Mouse (Mus musculus) embryo, embryonic 9.5 days (tissue): ENCODE results near the gene Pcca.
"Not testable (repeated sequence)": the region's sequence is repeated elsewhere in the genome, so short reads cannot be mapped to it uniquely, and the experiment has no call there.

Experiments used
- DNase-seq: peaks from one replicate; pipeline ENCODE4 v3.0.0-alpha.2; 2017; ENCODE audit errors: extremely low spot score

Pcca gene

GRCm38 (mm10) chr14:122560893-122561452 lies 26.8 kb downstream of the Pcca start:
- not testable (repeated sequence) for DNase-seq

DNA sequence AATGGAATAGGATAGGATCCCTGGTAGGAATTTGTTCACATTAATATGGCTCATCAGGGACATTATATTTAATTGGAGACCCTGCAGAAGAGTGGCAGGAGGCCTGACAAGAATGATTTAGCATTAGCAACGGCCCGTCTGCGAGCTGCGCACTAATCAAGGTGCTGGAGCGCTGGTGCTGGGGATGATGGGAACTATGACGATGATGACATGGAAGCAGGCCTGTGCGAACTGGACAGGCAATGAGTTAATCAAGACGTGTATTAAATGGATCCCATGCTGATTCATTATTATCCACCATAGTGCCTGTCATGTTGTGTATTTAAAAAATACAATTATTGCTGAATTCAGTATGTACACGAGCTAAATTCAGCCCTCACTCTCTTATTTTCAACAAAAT lies 36.7 kb downstream of the Pcca start:
- DNase-seq: no peak

DNA sequence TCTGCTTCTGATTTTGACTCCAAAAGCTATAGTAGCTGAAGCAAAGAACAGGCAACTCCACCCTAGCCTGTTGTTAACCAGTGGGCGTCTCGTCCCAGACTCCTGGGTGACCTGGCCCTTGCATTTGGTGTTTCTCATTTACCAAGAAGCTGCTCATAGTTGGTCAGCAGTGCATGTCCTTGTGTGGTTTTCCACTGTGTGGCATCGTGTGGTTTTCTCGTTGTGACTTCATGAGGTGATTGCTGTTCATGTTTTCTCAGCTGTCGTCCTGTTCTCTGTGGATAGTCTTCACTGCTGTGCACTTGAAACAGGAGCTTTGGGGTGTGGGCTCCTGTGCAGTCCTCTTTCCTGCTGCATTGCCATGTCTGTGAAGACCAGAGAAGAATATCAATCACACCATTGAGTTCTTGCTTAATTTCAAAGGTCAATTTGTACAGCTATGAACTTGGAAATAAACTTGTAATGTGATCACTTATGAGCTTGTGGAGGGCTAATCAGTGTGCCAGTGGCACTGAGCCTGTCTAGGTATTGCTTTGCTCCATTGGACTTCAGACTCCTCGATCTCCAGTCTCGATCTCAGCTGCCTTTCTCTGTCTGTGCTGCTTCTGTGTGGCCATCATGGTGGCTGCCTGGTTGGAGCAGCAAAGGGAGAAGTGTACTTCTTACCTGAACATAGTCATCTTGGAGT lies 40.1 kb downstream of the Pcca start:
- no peak for DNase-seq

DNA sequence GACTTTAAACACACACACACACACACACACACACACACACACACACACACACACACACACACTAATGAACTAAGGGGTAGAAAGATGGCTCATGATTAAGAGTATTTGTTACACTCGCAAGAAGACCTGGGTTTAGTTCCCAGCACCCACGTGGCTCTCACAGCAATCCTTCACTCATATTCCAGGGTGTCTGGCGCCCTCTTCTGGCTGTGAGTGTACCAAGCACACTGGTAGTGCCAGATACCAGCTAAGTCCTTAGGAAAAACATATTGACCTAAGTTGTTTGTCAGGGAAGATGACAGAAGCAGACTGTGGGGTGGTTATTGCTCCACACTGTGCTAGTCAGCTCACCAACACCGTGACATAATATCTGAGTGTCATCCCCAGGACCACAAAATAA lies 43.7 kb downstream of the Pcca start:
- DNase-seq: no peak

DNA sequence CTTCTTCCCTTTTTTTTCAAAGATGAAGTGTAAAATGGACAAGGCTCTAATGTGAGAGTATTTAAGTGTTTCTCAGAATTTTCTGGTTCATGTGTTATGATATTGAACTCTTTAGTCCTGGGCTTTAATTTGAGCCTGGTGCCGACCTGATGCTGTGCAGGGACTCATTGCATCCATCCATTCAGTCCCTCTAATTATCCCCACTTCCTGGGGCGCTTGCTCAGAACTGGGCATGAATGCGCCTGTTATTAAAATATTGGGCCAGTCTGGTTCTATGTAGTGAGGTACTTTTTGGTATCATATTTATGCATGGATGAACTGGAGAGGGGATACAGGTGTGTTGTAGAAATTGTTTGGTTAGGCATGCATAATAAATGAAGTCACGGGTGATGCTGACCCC lies 47.9 kb downstream of the Pcca start:
- no peak for DNase-seq

GRCm38 (mm10) chr14:122582491-122583077 lies 48.5 kb downstream of the Pcca start:
- DNase-seq: no peak

DNA sequence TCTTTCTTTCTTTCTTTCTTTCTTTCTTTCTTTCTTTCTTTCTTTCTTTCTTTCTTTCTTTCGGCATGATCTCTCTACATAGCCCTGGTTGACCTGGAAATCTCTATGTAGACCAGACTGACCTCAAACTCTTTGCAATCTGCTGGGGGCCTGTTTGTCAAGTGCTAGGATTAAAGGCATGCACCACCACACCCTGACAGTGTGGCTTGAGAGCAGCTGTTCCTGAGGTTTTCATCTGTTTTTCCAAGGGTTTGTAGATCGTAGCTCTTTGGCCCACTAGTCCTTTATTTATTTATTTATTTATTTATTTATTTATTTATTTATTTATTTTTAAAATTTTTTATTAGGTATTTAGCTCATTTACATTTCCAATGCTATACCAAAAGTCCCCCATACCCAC lies 50.0 kb downstream of the Pcca start:
- DNase-seq: not testable (repeated sequence)

DNA sequence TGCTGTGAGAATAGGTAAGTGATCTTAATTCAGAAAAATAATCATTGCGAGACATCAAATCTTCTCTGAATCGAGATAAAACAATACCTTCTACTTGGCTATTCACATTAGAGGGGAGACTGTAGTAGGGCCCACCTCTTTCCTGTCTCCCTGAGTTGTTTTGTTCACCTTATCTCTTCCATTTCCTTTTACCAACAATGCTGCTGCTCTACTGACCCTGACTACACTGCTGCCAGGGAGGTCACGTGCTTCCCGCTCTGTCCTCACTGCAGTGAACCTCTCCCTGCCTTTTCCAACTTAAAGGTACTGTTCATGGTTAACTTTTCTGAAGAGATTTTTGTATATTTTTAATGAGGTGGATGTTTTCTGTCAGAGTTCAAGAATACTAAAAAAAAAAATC lies 52.8 kb downstream of the Pcca start:
- DNase-seq: no peak

DNA sequence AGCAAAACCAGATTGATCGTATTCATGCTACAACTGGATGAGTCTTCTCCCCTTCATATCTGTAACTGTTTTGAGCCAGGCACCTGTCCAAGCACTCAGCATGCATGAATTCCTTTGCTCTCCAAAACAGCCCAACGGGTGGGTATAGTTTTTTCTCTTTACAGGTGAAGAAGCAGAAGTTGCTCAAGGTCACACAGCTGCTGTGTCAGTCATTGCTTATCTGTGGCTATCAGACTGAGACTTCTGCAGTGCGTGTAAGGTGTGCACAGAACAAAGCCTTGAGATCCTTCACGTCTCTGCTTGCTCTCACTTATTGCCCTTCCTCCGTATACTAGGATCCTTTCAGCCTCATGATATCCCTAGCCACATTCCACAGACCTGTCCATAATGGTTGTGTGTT lies 63.4 kb downstream of the Pcca start:
- DNase-seq: no peak

DNA sequence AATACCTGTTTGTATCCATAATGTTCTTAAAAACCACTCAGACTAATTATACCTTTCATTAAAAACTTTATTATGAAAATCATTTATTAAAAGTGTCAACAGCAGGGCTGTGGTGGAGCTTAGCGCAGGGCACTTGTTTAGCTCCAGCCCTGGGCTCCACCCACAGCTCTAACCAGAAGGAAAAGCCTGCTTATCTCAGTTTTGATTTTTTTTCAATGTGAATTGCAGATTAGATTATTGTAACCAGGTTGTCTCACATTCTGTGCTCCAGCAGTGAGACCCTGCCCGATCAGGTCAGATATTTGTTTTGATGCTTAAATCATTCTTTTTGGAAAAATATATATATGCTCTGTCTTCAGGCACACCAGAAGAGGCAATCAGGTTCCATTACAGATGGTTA lies 64.7 kb downstream of the Pcca start:
- DNase-seq: no peak

DNA sequence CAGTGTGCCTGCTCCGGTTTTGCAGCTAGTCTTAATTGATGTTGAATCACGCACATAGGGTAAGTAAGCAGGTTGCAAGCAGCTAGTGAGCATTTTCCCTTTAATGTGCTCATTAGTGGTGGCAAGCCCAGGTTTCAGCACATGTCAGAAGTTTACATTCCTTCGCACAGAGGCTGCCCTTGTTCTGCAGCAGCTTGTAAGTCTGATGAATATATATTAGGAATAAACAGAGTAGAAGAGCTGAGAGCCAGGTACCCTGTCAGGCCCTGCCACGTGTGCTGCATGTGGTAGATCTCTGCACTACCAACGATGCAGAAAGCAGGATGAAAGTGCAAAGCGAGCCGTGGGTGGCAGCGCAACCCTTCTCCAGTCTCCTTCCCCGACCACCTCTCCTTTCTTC lies 65.7 kb downstream of the Pcca start:
- DNase-seq: no peak

GRCm38 (mm10) chr14:122602701-122603100 lies 68.6 kb downstream of the Pcca start:
- DNase-seq: no peak

- DNase-seq: no peak
Observed at GRCm38 (mm10) chr14:122606499-122606898, 72.4 kb downstream of the Pcca start.

- DNase-seq: no peak
Observed at GRCm38 (mm10) chr14:122607456-122607855, 73.3 kb downstream of the Pcca start.

DNA sequence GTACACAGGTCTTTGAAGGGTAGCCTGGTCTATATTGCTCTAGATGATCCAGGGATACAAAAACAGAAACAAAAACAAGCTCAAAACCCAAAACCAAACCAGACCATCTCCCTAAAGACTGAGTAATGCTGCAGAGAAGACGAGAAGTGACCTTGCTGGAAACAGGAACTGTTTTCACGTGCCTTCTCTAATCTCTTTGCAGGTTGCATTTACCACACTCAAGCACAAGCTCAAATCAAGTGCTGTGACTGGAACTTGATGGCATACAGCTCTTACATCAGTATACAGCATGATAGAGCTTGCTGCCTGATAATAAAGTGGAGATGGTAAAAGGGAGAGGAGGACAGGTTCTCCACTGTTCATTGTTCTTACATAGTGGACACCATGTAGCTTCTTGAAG lies 74.2 kb downstream of the Pcca start:
- no peak for DNase-seq

DNA sequence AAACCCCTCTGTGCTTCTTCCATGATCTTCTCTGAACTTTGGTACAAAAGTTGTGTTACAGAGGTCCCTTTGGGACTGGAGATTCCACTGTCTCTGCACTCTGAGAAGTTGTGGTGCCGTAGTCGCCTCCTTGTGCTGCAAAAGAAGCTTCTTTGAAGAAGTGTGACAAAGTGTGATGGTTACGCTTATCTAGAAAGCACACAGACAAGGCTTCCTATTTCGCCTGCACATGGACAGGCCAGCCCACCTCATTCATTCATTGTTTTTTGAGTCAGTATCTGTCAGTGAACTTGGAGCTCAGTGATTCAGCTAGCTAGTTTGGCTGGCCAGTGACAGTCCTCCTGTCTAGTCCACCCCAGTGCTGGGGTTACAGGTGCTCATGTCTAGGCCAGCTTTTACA lies 76.9 kb downstream of the Pcca start:
- no peak for DNase-seq

DNA sequence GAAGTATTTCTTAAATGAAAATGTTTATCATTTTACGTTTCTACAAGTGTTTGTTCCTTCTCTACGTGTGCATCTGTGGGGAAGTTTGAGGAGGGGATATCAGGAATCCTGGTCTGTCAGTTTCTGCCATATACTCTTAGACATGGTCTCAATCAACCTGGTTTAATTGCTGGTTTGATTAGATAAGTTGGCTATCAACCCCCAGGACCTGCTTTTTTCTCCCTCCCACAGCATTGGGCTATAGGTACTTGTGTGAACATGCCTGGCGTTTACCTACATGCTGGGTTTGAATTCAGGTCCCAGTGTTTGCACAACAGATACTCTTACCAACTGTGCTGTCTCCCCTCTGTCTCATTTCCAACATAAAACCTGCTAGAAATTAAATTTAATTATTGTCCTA lies 78.2 kb downstream of the Pcca start:
- no peak for DNase-seq

- DNase-seq: no peak
Observed at GRCm38 (mm10) chr14:122617656-122618055, 83.5 kb downstream of the Pcca start.

- DNase-seq: no peak
Observed at GRCm38 (mm10) chr14:122633416-122633815, 99.3 kb downstream of the Pcca start.

GRCm38 (mm10) chr14:122636601-122637000 lies 102.5 kb downstream of the Pcca start:
- DNase-seq: no peak

DNA sequence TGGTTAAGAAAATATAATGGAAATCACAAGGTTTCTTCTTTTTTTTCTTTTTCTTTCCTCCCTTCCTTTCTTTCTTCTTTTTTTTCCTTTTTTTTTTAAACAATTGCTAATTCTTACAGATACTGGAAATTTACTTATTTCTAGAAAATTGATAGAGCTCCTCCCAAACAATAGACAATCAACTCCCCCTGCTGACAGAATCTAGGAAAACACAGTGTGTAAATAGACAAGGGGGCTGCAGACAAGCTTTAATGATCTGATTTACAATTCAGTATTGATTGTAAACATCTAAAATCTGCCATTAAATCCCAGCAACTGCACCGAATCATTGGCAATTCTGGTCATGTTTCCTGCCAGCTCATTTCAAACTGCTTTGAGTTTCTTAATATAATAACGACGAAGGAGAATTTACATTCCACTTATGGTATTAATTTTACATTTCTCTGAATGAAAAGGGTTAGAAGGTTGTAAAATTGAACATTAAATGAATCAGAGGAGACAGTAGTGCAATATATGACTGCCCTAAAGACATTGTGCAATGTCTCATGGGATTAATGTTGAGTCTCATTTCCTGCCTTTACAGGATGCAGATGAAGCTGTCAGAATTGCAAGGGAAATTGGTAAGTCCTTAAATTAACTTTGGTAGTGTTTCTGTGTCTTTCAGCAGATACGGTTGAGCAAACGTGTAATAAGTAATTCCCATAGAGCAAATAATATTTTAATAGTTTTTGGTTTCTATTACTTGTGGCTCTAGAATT lies 103.9 kb downstream of the Pcca start:
- no peak for DNase-seq

GRCm38 (mm10) chr14:122639168-122639720 lies 105.1 kb downstream of the Pcca start:
- no peak for DNase-seq

DNA sequence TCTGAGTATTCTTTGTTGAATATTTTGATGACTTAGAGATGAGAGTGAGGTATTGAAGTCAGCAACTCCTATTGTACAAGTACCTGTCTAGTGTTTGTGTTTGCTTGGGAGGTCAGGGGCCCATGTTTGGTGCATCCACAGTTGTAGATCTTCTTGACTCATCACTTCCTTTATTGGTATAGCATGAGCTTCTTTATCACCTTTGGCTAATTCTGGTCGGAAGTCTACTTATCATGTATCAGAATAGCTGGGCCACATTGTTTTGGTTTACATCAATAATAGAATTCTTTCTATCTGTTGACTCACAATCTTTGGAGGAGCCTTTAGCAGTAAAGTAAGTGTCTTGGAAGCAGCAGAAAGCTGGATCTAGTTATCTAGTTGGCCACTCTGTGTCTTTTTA lies 108.3 kb downstream of the Pcca start:
- no peak for DNase-seq
